8 mouse cellular contexts compared by ENCODE assay signal in genomic region chr7:127936216-127936884, GRCm38 (mm10). TPM values are rescaled to one million over a fixed set of nuclear protein-coding genes. Genes with fewer than 3 reads are reported as not detected.
DNase-seq lines count a peak whose midpoint lies in the region; ATAC-seq and TF ChIP-seq lines count a peak whose summit lies in the region.

No protein-coding gene starts in this region.

- WGBS in kidney, postnatal 0 days, result 58% methylated on average over 18 of the region's 18 CpGs
- 59% methylated on average over 18 of the region's 18 CpGs for WGBS in embryonic facial prominence, embryonic 11.5 days
- WGBS in hindbrain, embryonic 16.5 days, result 53% methylated on average over 18 of the region's 18 CpGs
- 55% methylated on average over 18 of the region's 18 CpGs for WGBS in midbrain, postnatal 0 days

- no peak for ATAC-seq in kidney, postnatal 0 days (replicated peaks; ENCODE audit: low FRiP score, low read depth)
- ATAC-seq in embryonic facial prominence, embryonic 11.5 days (replicated peaks; ENCODE audit: insufficient number of reproducible peaks, low FRiP score, low TSS enrichment, low read depth), result no peak
- 0 out of 2 replicates have a peak, but pooled peaks have one; percentile 2 for ATAC-seq in hindbrain, embryonic 16.5 days
- ATAC-seq in midbrain, postnatal 0 days (ENCODE audit: low FRiP score), result peak; percentile 5; the same call in 1 of the 2 replicates

- no peaks in the 10 kb centered on the region for H3K36me3 ChIP-seq in kidney, postnatal 0 days (ENCODE audit: insufficient read depth, low read length)
- H3K36me3 ChIP-seq in embryonic facial prominence, embryonic 11.5 days (replicated peaks; ENCODE audit: control insufficient read depth, insufficient read depth, low read depth, low read length), result no peaks in the 10 kb centered on the region
- no peaks in the 10 kb centered on the region for H3K36me3 ChIP-seq in hindbrain, embryonic 16.5 days (ENCODE audit: control insufficient read depth, insufficient read depth, low read length)
- no peaks in the 10 kb centered on the region for H3K36me3 ChIP-seq in midbrain, postnatal 0 days (ENCODE audit: insufficient read depth, low read length)

- H3K9me3 ChIP-seq in kidney, postnatal 0 days (replicated peaks; ENCODE audit: low read length), result no peaks in the 10 kb centered on the region
- no peaks in the 10 kb centered on the region for H3K9me3 ChIP-seq in embryonic facial prominence, embryonic 11.5 days (replicated peaks; ENCODE audit: control insufficient read depth, low read length)
- H3K9me3 ChIP-seq in hindbrain, embryonic 16.5 days (ENCODE audit: control insufficient read depth, low read length), result no peaks in the 10 kb centered on the region
- H3K9me3 ChIP-seq in midbrain, postnatal 0 days (ENCODE audit: low read length), result no peaks in the 10 kb centered on the region

- H3K9ac ChIP-seq in kidney, postnatal 0 days (ENCODE audit: low read depth, low read length), result peak overlapping the region; percentile 77; the same call in 1 of the 2 replicates
- H3K9ac ChIP-seq in embryonic facial prominence, embryonic 11.5 days (replicated peaks; ENCODE audit: low read length), result peak overlapping the region; percentile 80
- peak overlapping the region; percentile 93 for H3K9ac ChIP-seq in hindbrain, embryonic 16.5 days (ENCODE audit: low read depth, low read length)
- H3K9ac ChIP-seq in midbrain, postnatal 0 days (replicated peaks; ENCODE audit: low read length, poor library complexity, severe bottlenecking), result peak overlapping the region; percentile 83

- H3K27me3 ChIP-seq in kidney, postnatal 0 days (ENCODE audit: insufficient read depth, low read length), result no peaks in the 10 kb centered on the region
- no peaks in the 10 kb centered on the region for H3K27me3 ChIP-seq in embryonic facial prominence, embryonic 11.5 days (ENCODE audit: control insufficient read depth, insufficient read depth, low read length)
- no peaks in the 10 kb centered on the region; the same call in 1 of the 2 replicates for H3K27me3 ChIP-seq in hindbrain, embryonic 16.5 days (replicated peaks; ENCODE audit: control insufficient read depth, insufficient read depth, low read length)
- H3K27me3 ChIP-seq in midbrain, postnatal 0 days (ENCODE audit: insufficient read depth, low read length), result no peaks in the 10 kb centered on the region

- H3K27ac ChIP-seq in kidney, postnatal 0 days, result no peak overlapping the region
- no peak overlapping the region; the same call in 1 of the 2 replicates for H3K27ac ChIP-seq in embryonic facial prominence, embryonic 11.5 days (replicated peaks; ENCODE audit: low read depth, low read length)
- H3K27ac ChIP-seq in hindbrain, embryonic 16.5 days (ENCODE audit: low read depth, low read length), result peak overlapping the region; percentile 90
- H3K27ac ChIP-seq in midbrain, postnatal 0 days (ENCODE audit: low read depth, low read length), result peak overlapping the region; percentile 85

- DNase-seq in kidney, postnatal 0 days (ENCODE audit: low spot score), result no peak
- DNase-seq in kidney, adult 18-20 months, result no peak
- no peak for DNase-seq in embryonic facial prominence, embryonic 11.5 days (ENCODE audit: low spot score)
- DNase-seq in midbrain, postnatal 0 days (ENCODE audit: low spot score), result no peak
- no peak for DNase-seq in frontal cortex, postnatal 36 days (ENCODE audit: low spot score in 2 of 2)
- DNase-seq in right cerebral cortex, postnatal 4 days, result no peak
- no peak for DNase-seq in frontal cortex, adult 2 months (ENCODE audit: extremely low spot score in 1 of 2, low spot score in 1 of 2)

- peak overlapping the region; percentile 69 for H3K4me3 ChIP-seq in kidney, postnatal 0 days (replicated peaks; ENCODE audit: low read depth, low read length)
- peak overlapping the region; percentile 71 for H3K4me3 ChIP-seq in embryonic facial prominence, embryonic 11.5 days (ENCODE audit: low read depth, low read length)
- H3K4me3 ChIP-seq in hindbrain, embryonic 16.5 days (ENCODE audit: low read length), result peak overlapping the region; percentile 85
- H3K4me3 ChIP-seq in midbrain, postnatal 0 days (ENCODE audit: low read depth, low read length), result peak overlapping the region; percentile 69

- no peak for TF ChIP-seq CTCF in kidney, postnatal 0 days (IDR thresholded peaks at IDR 0.05; ENCODE audit: low read depth)
- TF ChIP-seq CTCF in midbrain, postnatal 0 days (IDR thresholded peaks at IDR 0.05), result no peak

- peak overlapping the region; percentile 97 for H3K4me2 ChIP-seq in kidney, postnatal 0 days (ENCODE audit: low read length)
- H3K4me2 ChIP-seq in embryonic facial prominence, embryonic 11.5 days (ENCODE audit: low read depth, low read length), result peak overlapping the region; percentile 97
- H3K4me2 ChIP-seq in hindbrain, embryonic 16.5 days (ENCODE audit: low read length), result peak overlapping the region; percentile 93
- H3K4me2 ChIP-seq in midbrain, postnatal 0 days (ENCODE audit: low read depth, low read length, poor library complexity, severe bottlenecking), result peak overlapping the region; percentile 55

- H3K4me1 ChIP-seq in kidney, postnatal 0 days (replicated peaks; ENCODE audit: insufficient read depth, low read length), result peaks cover 23% of the 10 kb centered on the region
- no peaks in the 10 kb centered on the region for H3K4me1 ChIP-seq in embryonic facial prominence, embryonic 11.5 days (ENCODE audit: control insufficient read depth, insufficient read depth, low read length)
- peaks cover 12% of the 10 kb centered on the region for H3K4me1 ChIP-seq in hindbrain, embryonic 16.5 days (ENCODE audit: control insufficient read depth, insufficient read depth, low read depth, low read length)
- H3K4me1 ChIP-seq in midbrain, postnatal 0 days (ENCODE audit: insufficient read depth, low read length), result peaks cover 5% of the 10 kb centered on the region; the same call in 1 of the 2 replicates

RNA-seq across cellular contexts. Expression of gene Prss8, which starts 6.4 kb away (rescaled TPM):
- polyA plus RNA-seq in kidney, postnatal 0 days (2015; fragmentation: Nextera tagmentation; extraction: Ambion mirVana), result 125 and 139 TPM in 2 replicates
- 8.7 and 9.0 TPM in 2 replicates for polyA plus RNA-seq in embryonic facial prominence, embryonic 11.5 days (2014; fragmentation: Nextera tagmentation; extraction: Ambion mirVana)
- 0.50 TPM in 2 replicates for polyA plus RNA-seq in hindbrain, embryonic 16.5 days (2015; fragmentation: Nextera tagmentation; extraction: Ambion mirVana)
- 0.90 and 2.7 TPM in 2 replicates for total RNA-seq in midbrain, postnatal 0 days (2014; rRNA removed)
- polyA plus RNA-seq in midbrain, postnatal 0 days (2015; fragmentation: Nextera tagmentation; extraction: Ambion mirVana), result 0.37 and 0.69 TPM in 2 replicates
- polyA plus RNA-seq in frontal cortex, adult 2 months (2012; rRNA removed), result 0.36 and 0.86 TPM in 2 replicates

RNA-seq across cellular contexts. Expression of gene Prss36, which starts 10.2 kb away (rescaled TPM):
- 11.7 and 13.0 TPM in 2 replicates for polyA plus RNA-seq in kidney, postnatal 0 days (2015; fragmentation: Nextera tagmentation; extraction: Ambion mirVana)
- polyA plus RNA-seq in embryonic facial prominence, embryonic 11.5 days (2014; fragmentation: Nextera tagmentation; extraction: Ambion mirVana), result 11.0 and 12.2 TPM in 2 replicates
- 14.3 and 14.9 TPM in 2 replicates for polyA plus RNA-seq in hindbrain, embryonic 16.5 days (2015; fragmentation: Nextera tagmentation; extraction: Ambion mirVana)
- 6.1 and 20.1 TPM in 2 replicates for total RNA-seq in midbrain, postnatal 0 days (2014; rRNA removed)
- 13.3 and 15.5 TPM in 2 replicates for polyA plus RNA-seq in midbrain, postnatal 0 days (2015; fragmentation: Nextera tagmentation; extraction: Ambion mirVana)
- polyA plus RNA-seq in frontal cortex, adult 2 months (2012; rRNA removed), result 14.0 and 15.0 TPM in 2 replicates

RNA-seq across cellular contexts. Expression of gene Kat8, which starts 24.0 kb away (rescaled TPM):
- 30.9 and 32.2 TPM in 2 replicates for polyA plus RNA-seq in kidney, postnatal 0 days (2015; fragmentation: Nextera tagmentation; extraction: Ambion mirVana)
- 49.5 and 55.2 TPM in 2 replicates for polyA plus RNA-seq in embryonic facial prominence, embryonic 11.5 days (2014; fragmentation: Nextera tagmentation; extraction: Ambion mirVana)
- polyA plus RNA-seq in hindbrain, embryonic 16.5 days (2015; fragmentation: Nextera tagmentation; extraction: Ambion mirVana), result 42.1 and 42.3 TPM in 2 replicates
- total RNA-seq in midbrain, postnatal 0 days (2014; rRNA removed), result 28.1 and 33.7 TPM in 2 replicates
- polyA plus RNA-seq in midbrain, postnatal 0 days (2015; fragmentation: Nextera tagmentation; extraction: Ambion mirVana), result 34.8 TPM in 2 replicates
- 37.3 and 39.1 TPM in 2 replicates for polyA plus RNA-seq in frontal cortex, adult 2 months (2012; rRNA removed)

RNA-seq across cellular contexts. Expression of gene Fus, which starts 30.9 kb away (rescaled TPM):
- 262 and 271 TPM in 2 replicates for polyA plus RNA-seq in kidney, postnatal 0 days (2015; fragmentation: Nextera tagmentation; extraction: Ambion mirVana)
- polyA plus RNA-seq in embryonic facial prominence, embryonic 11.5 days (2014; fragmentation: Nextera tagmentation; extraction: Ambion mirVana), result 52.5 and 57.7 TPM in 2 replicates
- 275 and 318 TPM in 2 replicates for polyA plus RNA-seq in hindbrain, embryonic 16.5 days (2015; fragmentation: Nextera tagmentation; extraction: Ambion mirVana)
- total RNA-seq in midbrain, postnatal 0 days (2014; rRNA removed), result 29.3 and 41.9 TPM in 2 replicates
- polyA plus RNA-seq in midbrain, postnatal 0 days (2015; fragmentation: Nextera tagmentation; extraction: Ambion mirVana), result 207 and 244 TPM in 2 replicates
- polyA plus RNA-seq in frontal cortex, adult 2 months (2012; rRNA removed), result 446 and 481 TPM in 2 replicates

RNA-seq across cellular contexts. Expression of gene Bckdk, which starts 32.5 kb away (rescaled TPM):
- polyA plus RNA-seq in kidney, postnatal 0 days (2015; fragmentation: Nextera tagmentation; extraction: Ambion mirVana), result 120 and 125 TPM in 2 replicates
- 99.1 and 116 TPM in 2 replicates for polyA plus RNA-seq in embryonic facial prominence, embryonic 11.5 days (2014; fragmentation: Nextera tagmentation; extraction: Ambion mirVana)
- 67.1 and 72.5 TPM in 2 replicates for polyA plus RNA-seq in hindbrain, embryonic 16.5 days (2015; fragmentation: Nextera tagmentation; extraction: Ambion mirVana)
- 47.8 and 77.7 TPM in 2 replicates for total RNA-seq in midbrain, postnatal 0 days (2014; rRNA removed)
- polyA plus RNA-seq in midbrain, postnatal 0 days (2015; fragmentation: Nextera tagmentation; extraction: Ambion mirVana), result 52.7 and 63.7 TPM in 2 replicates
- 50.4 and 51.0 TPM in 2 replicates for polyA plus RNA-seq in frontal cortex, adult 2 months (2012; rRNA removed)

Comparison
In these comparisons a context has a peak if more than half of its experiments do, and no peak if none do; other contexts are left out.
1. ATAC-seq: peak in hindbrain, embryonic 16.5 days (single experiment) and midbrain, postnatal 0 days (single experiment); none in kidney, postnatal 0 days (single experiment) and embryonic facial prominence, embryonic 11.5 days (single experiment).
2. H3K27ac ChIP-seq: peak in hindbrain, embryonic 16.5 days (single experiment) and midbrain, postnatal 0 days (single experiment); none in kidney, postnatal 0 days (single experiment) and embryonic facial prominence, embryonic 11.5 days (single experiment).
3. RNA of gene Prss8, which starts 6.4 kb away (polyA plus RNA-seq): 125 to 139 TPM in kidney, postnatal 0 days; 8.7 to 9.0 TPM in embryonic facial prominence, embryonic 11.5 days, 0.50 TPM in hindbrain, embryonic 16.5 days, 0.37 to 0.69 TPM in midbrain, postnatal 0 days and 0.36 to 0.86 TPM in frontal cortex, adult 2 months; every median in the first group is over 10 times any median in the second.
4. Peak in every context shown above with its lines, with median percentiles within 50 percentile points of each other: H3K4me2 ChIP-seq, H3K4me3 ChIP-seq and H3K9ac ChIP-seq.